Mouse (Mus musculus) left cerebral cortex, adult 9 months (tissue): ENCODE data around the gene Arfgap2.
A peak's percentile ranks its signal among the peaks of the same experiment; 100 is the strongest.

Source experiments
- DNase-seq, 2 experiments: peaks; one replicate each; pipeline ENCODE4 v3.0.0; 2022; ENCODE audit warnings: low spot score in 2 of 2

The Arfgap2 gene

DNA sequence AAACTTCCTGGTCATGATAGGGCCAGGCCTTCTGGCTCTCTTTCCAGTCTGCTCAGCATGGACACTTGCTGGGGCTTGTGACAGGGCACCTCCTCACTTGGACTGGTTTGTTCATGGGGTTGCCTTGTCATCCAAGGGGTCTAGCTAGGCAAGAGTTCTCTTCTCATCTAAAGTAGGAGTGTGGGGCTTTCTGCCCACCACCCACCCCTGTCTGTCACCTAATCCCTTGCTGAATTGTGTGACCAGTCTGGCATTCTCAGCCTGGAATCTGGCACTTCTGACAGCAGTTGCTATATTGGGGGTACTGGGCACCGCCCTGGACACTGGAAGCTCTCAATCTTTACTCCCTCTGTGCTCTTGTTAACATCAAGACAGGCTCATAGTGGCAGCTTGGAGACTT lies 5.3 kb upstream of the Arfgap2 start:
- no peak for DNase-seq

DNA sequence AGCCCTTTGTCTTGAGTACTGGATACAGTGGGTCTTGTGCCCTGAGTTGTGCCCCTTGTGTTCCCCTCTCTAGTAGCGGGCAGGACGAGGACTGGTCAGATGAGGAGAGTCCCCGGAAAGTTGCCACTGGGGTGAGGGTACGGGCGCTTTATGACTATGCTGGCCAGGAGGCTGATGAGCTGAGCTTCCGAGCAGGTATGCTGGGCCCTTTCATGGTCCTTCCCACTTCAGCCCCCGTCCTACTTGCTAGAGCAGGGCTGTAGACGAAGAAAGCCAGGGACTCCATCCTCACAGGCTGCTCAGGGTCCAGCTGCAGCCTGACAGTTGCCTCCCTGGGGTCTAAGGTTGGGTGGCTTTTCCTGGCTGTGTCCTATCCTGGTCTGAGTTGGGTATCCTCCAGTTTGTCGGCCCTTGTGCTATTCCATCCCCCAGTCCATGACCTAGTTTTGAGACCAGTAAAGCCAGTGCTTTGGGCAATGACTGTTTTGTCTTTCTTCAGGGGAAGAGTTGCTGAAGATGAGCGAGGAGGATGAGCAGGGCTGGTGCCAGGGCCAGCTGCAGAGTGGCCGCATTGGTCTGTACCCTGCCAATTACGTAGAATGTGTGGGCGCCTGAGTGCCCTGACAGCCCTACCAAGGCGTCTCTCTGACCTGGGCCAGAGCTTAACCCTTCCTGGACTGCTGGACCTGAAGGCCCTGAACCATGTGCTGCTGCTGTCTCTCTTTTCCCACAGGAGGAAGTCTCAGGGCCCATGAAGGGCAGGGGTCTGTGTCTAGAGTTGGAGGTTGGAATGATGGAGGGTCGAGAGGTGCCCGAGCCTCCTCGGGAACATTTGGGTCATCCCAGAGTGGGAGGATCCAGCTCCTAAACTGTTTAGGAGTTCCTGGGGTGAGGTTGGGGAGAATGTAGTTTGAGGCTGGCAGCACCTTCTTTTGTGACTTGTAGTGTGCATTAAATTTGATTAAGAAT lies 798 bp upstream of the Arfgap2 start:
- no peak for DNase-seq

DNA sequence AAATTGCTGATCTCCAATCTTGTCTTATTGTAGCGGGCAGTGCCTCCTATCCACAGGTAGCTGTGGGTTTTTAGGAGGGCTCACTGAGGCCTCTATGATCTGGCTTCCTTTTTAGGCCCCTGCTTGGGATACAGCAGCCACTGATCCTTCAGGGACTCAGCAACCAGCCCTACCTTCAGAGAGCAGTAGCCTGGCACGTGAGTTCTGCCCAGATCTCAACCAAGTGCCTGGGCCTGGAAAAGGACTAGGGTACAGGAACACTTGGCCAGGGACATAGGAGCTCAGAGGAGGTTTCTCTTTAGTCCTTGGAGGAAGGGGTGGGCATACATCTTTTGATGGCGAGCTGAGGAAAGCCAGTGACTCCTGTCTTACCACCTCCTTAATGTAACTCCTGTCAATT lies 3.3 kb downstream of the Arfgap2 start:
- DNase-seq, result no peak

DNA sequence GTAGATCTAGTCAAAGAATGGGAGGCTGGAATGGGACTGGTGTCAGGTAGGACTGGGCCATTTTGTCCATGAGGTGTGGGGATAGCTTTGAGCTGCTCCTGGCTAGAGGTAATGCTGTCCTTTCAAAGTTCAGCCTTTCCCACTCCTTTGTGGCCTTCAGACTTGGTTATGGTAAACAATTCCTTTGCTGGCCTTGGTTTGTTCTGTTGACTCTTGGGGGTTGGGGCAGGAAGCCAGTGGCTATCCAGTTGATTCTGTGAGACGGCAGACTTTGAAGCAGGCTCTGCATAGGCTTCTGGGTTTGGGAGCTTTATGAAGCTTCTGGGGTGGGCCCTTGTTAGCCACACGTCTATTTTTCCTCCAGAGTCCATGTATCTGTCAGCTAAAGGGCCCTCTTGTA lies 3.9 kb downstream of the Arfgap2 start:
- DNase-seq, result no peak

DNA sequence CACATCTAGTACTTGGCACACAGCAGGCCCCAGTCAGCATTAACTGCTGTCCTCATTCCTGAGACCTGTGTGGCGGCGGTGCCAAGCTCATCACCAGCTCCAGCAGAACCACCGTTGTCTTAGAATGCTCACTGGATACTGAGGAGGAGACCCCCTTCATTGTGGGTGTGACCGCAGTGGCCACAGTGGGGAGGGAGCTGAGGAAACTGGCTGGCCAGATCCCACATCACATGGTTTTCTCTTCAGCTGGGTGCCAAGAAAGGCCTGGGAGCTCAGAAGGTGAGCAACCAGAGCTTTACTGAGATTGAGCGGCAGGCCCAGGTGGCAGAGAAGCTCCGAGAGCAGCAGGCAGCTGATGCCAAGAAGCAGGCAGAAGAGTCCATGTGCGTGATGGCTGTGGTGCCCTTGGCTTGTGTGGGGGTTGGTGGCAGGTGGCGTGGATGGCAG lies 4.9 kb downstream of the Arfgap2 start:
- no peak for DNase-seq

DNA sequence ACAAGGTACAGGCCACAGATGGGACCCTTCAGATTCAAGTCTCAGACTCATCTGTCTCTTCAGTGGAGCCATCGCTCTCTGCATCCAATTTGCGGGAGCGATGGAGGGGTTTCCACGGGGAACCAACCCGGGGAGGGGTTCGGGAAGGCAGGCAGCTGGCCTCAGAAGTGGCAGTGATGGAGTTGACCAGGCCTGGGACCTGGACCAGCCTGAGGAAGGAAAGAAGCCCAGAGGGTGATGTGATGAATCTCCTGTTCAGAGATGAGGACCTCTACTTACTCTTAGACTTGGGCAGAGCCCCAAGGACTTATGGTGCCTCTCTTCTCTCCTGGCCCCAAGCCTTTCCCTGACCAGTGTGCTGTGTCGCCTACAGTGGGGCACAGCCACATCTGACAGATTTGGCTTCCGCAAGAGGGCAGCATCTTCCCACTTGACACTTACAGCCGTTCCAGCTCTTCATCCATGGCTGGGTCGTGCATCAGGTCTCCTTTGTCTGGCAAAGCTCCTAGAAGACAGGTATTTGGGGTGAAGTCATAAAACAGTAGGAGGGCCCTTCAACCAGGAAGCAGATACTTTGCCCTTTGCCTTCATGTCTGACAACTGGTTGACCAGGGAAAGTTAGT lies 14.1 kb downstream of the Arfgap2 start:
- DNase-seq, result no peak

DNA sequence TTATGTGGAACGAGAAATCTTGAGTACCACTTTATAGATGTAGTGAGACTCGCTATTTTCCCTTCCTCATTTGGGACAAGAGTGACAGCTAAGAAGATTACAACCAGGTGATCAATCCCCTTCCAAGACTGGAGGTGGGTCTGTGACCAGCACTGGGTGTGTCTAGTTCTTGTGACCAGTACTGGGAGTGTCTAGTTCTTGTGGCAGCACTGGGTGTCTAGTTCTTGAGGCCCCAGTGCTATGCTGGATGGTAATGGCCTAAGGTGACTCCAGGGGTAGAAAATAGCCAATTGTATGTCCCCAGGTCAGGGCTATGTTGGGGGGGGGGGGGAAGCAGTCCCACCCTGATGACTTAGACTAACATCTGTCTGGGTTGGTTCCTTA lies 14.6 kb downstream of the Arfgap2 start:
- no peak for DNase-seq

DNA sequence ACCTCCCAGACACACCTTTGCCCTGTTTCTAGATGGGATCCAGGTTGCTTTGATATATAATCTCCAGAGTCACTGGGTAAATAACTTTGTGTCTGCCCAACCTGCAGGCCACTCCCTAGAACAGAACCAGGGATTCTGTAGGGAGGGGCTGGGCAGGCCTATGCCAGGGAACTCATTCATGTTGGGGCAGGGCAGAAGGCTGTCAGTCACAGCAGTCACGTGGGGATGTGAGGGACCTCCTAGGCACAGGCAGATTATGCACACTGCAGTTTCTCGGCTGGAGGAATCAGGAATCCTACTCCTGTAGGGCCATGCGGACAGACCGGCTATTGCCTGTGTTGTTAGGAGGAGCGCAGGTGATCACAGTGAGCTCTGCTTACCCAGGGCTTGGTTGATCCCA lies 16.6 kb downstream of the Arfgap2 start:
- no peak for DNase-seq

DNA sequence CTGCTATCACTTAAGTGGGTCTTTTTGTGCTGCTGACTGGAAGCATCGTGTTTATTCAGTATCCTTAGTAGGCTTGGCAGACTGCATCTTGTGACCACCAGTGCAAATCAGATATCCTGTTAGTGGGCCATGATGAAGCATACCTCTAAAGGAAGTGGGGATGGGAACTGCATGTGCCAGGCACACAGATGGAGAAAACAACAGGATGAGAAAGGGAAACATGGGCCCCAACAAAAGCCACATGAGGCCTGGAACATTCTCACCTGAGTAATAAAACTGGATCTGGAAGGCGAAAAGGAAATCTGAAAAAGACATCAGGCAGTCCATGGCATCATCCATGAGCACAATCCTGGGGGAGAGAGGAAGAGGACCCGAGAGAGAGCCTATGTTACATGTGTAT lies 19.2 kb downstream of the Arfgap2 start:
- no peak for DNase-seq

DNA sequence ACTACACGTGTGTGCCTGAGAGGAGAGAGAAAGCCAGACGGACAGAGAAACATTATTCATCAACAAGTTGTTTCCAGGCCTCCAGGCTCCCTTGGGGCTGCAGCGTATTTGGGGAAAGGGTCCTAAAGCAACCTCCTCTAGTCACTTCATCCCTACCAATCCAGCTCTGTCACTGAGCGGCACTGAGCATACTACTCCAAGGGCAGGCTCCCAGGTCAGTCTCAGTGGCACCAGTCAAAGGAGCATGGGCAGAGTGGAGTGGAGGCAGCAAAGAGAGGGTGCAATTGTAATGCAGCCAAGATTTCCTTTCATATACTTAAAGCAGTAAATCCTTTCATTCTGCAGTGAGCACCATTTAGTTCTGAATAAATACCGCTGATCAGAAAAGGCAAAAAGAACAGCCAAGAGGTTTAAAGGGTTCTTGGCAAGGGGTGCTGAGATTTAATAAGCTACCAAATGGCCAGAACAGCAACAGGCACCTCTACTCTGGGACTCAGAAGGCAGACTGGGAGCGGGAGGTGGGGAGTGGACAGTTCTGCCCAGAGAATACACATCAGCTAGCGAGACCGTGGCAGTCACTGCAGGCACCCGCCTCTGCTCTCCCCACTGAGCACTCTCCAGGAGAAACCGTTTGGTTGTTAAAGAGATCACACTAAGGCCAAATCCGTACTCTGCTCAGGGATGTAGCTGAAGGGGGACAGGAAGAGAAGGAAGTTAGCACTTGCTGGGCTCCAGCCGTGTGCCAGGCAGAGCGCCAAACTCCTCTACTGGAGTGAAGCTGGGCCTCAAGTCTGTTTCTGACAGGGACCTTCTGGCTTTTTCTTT lies 19.8 kb downstream of the Arfgap2 start:
- peak in 1 of 2 experiments; percentile 32 for DNase-seq

DNA sequence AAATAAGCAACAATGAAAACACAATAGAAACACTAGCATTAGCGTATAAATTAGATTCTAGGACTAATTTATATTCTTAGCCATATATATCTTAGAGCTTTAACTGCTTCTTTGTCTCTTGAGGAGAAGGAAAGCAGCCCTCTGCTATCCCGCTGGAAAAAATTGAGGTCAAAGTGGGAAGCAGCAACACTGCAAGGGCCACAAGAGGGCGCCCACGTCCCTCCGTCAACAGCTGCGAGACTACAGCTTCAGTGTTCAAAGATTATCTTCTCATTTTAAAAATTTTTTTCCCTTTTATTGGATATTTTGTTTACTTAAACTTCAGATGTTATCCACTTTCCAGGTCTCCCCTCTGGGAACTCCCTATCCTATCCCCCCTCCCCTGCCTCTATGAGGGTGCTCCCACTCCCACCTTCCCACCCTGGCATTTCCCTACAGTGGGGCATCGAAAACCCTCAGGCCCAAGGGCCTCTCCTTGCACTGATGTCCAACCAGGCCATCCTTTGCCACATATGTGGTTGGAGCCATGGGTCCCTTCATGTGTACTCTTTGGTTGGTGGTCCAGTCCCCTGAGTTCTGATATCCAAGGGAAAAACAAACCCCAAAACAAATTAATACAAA lies 21.2 kb downstream of the Arfgap2 start:
- peak in 1 of 2 experiments; percentile 78 for DNase-seq

DNA sequence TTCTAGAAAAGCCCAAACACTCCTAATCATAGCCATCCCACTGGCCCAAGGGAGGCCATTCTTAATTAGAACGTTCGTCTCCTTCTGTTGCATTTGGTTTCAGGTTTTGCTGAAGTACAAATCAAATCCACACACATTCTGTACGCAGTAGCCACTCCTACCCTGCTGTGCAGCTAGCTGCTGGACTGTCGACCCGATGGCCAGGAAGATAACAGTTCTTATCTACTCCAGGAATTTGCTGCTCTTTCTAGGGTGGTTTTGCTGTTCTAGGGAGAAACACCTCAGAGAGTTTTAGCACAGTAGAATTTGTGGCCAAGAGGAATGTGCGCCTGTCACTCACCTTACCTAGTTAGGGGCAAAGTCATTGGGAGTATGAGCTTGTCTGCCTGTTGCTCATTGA lies 22.8 kb downstream of the Arfgap2 start:
- no peak for DNase-seq

DNA sequence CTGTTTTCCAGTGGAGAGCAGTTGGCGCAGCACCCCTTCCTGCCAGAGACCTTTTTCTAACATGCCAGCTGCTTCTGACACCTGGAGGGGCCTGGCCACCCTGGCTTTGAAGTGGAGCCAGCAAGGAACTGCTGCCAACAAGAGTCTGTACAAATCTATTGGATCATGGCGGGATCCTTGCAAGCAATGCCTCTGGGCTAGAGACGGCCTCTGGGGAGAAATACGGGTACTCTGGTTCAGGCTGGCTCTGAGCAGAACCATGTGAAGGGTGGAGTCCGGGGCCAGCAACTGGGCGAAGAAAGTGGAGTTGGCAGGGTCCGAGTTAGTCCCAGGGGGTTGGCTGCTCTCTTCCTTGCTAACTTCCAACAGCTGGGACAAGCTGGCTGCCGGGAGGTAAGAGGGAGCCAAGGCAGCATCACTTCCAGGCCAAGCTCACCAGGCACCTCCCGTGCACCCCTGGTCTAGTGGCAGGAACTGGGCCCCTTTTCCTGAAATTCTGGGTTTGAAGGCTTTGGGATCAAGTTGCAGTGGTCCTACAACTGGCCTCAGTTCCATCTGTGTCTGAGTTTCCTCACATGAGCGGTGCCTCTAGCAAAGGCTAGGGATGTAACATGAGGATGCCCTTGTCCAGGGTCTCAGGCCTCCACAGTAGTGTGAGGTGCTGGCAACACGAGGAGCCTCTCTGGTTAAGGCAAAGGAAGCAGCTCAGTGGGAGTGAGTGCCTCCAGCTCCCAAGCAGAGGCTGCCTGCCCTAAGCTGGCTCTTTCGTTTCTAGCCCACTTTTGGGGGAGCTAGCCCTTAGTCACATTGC lies 26.6 kb downstream of the Arfgap2 start:
- DNase-seq, result no peak

DNA sequence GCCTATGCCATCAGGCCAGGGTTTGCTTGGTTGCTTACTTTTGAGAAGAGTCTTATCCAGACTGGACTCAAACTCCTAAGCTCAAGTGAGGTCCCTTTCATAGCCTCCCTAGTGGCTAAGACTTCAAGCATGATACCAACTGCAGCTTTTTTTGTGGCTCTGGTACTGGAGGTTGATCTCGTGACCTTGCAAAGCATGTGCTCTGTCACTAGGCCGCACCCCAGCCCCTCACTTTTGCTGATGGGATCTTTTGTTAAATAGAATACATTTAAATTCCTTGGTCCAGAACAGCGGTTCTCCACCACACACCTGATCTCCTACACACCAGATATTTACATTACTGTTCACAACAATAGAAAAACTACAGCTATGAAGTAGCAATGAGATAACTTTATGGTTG lies 29.5 kb downstream of the Arfgap2 start:
- no peak for DNase-seq

DNA sequence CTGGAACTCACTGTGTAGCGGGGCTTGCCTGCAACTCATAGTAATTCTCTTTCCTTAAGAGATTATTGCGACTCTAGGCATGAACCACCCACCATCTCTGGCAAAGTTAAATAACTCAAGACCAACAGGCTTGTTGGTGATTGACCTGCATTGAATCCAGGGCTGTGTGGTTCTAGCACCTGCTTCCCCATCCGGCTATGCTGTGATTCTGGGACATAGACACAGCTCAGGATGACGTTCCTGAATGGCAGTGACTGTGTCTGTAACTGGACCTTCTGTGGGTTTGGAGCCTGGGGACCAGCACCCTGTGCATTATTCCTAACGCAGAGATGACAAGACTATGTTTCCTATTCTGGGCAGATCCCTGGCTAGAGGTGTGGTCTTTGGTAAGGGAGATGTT lies 31.1 kb downstream of the Arfgap2 start:
- DNase-seq, result no peak

DNA sequence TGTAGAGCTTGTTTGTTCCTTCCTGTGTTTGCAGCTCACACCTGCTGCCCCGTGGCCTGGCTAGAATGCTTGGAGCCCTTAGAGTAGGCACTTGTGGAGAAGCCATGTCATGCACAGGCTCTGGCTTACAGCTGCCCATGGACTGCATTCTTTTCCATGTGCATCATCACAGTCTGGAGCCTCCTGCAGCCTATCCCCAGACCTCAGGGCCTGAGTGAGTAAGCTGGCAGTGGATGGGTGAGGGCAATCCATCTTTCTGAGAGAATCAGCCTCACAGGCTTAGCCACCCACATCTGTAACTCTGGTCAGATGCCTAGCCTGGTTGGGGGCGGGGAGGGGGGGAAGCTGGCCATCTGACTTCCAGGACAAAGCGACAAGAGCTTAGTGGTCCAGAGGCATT lies 34.4 kb downstream of the Arfgap2 start:
- no peak for DNase-seq

DNA sequence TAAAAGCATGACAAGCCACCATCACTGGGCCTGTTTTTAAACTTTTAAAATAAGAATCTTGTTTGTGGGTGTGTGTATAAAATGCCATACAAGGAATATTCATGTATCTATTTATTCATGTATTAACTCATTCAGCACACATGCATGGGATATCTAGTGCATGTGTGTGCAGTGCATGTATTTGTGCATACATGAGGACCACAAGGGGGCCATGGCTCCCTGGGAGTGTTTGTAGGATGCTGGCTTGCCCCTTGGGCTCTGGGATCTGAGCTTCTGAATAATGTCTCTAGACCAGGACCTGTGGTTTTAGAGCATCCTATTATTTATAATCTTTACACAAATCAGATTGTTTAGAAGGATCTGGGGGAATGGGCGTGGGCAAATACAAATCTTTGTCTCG lies 36.0 kb downstream of the Arfgap2 start:
- DNase-seq, result no peak

DNA sequence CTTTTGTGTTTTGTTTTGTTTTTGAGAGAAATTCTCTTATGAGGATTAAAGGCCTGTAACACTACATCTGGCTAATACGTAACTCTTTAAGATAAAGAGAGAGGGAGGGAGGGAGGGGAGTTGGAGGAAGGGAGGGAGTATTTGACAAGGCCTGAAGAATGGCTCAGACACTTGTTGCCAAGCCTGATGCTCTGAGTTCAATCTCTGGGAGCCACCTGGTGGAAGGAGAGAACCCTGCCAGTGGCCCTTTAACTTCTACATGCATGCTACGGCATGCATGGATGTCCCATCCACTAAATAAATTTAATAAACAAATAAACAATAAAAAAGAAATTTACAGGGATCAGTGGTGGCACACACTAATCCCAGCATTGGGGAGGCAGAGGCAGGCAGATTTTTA lies 37.1 kb downstream of the Arfgap2 start:
- DNase-seq, result no peak

DNA sequence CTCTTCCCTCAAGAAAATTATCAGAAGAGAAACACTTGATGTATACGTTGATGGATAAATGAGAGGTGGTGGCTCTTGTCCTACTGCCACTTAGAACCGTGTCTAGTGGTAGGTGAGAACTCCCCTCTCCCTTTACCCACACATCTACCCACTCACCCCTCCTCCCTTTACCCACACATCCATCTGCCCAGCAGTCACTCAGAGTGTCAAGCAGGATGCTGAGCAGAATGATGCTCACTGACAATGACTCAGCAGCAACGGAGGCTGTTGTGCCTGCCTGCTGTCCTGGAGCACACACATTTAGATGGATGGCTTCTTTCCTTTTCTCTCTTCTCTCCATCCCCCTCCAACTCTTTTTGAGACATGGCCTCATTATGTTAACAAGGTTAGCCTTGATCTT lies 38.1 kb downstream of the Arfgap2 start:
- DNase-seq, result peak in 1 of 2 experiments; percentile 34

DNA sequence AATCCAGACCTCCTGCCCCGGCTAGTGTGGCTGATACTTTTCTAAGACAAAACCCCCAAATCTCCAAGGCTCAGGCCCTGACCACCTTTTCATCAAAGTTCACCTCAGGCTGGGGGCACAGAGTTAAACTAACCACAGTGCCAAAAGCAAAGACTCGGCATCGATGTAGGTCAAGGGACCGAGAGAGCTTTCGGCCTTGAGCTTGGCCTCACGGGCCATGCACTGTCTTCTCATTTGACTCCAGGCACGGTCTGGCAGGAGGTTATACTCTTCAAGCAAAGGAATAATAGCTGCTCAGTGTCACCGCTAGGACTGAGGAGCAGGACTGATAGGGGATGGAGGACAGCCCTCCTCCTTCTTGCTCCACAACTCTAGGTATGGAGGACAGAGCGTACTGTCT lies 41.2 kb downstream of the Arfgap2 start:
- DNase-seq, result no peak

DNA sequence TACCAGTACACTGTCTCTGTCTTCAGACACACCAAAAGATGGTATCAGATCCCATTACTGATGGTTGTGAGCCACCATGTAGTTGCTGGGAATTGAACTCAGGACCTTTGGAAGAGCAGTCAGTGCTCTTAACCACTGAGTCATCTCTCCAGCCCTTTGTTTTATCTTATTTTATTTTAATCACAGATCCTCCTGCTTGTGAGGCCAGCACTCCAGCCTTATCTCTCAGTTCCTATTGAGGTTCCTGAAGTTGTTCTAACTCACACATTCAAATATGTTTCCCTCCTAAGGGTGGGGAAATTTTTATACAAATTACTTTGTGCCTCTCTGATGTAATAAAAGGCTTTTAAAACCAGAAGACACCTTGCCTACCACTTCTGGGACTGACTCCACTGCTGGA lies 41.8 kb downstream of the Arfgap2 start:
- no peak for DNase-seq
